Mouse (Mus musculus) midbrain, embryonic 11.5 days (tissue): ENCODE measurements around the gene Slc2a4. TPM values are rescaled to one million over a fixed set of nuclear protein-coding genes. Genes with fewer than 3 reads are reported as not detected.
"Not testable (repeated sequence)": the region's sequence is repeated elsewhere in the genome, so short reads cannot be mapped to it uniquely, and the experiment has no call there.

Experiments
- ATAC-seq: fragments of 200-750 bp; cut with Nextera tagmentation; 2 replicates; pipeline ENCODE4 v1.8.0; 2017; ENCODE audit warnings: moderate TSS enrichment, moderate library complexity; ENCODE audit not compliant: low FRiP score
- DNase-seq: peaks from one replicate; pipeline ENCODE4 v3.0.0; 2015; ENCODE audit warnings: low spot score; ENCODE audit errors: missing footprints
- H3K27ac ChIP-seq: fragments of 300-500 bp; sonication (generic); 2 replicates; pipeline ENCODE4 v1.5.1; 2014; ENCODE audit warnings: low read depth, low read length
- H3K27me3 ChIP-seq: fragments of 300-500 bp; sonication (generic); 2 replicates; pipeline ENCODE4 v1.6.1; 2014; ENCODE audit warnings: mild to moderate bottlenecking, low read length, moderate library complexity, mixed read lengths; ENCODE audit not compliant: control insufficient read depth, insufficient read depth
- H3K36me3 ChIP-seq: fragments of 300-500 bp; sonication (generic); 2 replicates; pipeline ENCODE4 v1.6.1; 2014; ENCODE audit warnings: mild to moderate bottlenecking, low read length, moderate library complexity, mixed read lengths; ENCODE audit not compliant: control insufficient read depth, insufficient read depth
- H3K4me1 ChIP-seq: fragments of 300-500 bp; sonication (generic); 2 replicates; pipeline ENCODE4 v1.6.1; 2014; ENCODE audit warnings: low read length; ENCODE audit not compliant: control insufficient read depth, insufficient read depth
- H3K4me2 ChIP-seq: fragments of 300-500 bp; sonication (generic); 2 replicates; pipeline ENCODE4 v1.6.1; 2014; ENCODE audit warnings: mild to moderate bottlenecking, moderate library complexity
- H3K4me3 ChIP-seq: fragments of 300-500 bp; sonication (generic); 2 replicates; pipeline ENCODE4 v1.5.1; 2014; ENCODE audit warnings: low read depth, low read length
- H3K9ac ChIP-seq: fragments of 300-500 bp; sonication (generic); 2 replicates; pipeline ENCODE4 v1.6.1; 2014; ENCODE audit warnings: low read length
- H3K9me3 ChIP-seq: fragments of 300-500 bp; sonication (generic); 2 replicates; pipeline ENCODE4 v1.6.1; 2016; ENCODE audit warnings: low read length; ENCODE audit not compliant: control insufficient read depth
- WGBS: fragments of 180-500 bp; shearing (Covaris S2); extraction: QIAGEN DNeasy Blood & Tissue Kit; methylation state at CpG from one replicate; pipeline ENCODE4 v1.1.7; 2014; 5-methylcytosine and 5-hydroxymethylcytosine counted together
- polyA plus RNA-seq: library from polyadenylated mRNA; unstranded; fragments of >200 nt; fragmentation: Nextera tagmentation; extraction: Ambion mirVana; gene quantifications from 2 replicates; pipeline ENCODE4 v1.2.1, GENCODE M21; 2014

The Slc2a4 gene
- polyA plus RNA-seq, 1 experiment from 2014 or later, result 7.8 TPM

GRCm38 (mm10) chr11:69921114-69922011 is 26.6 kb downstream of the Slc2a4 start, which contains the start of gene Eif5a:
Gene Eif5a (minus strand): TSS chr11:69921958.
- Histone ChIP-seq H3K27me3 (no peaks in the 10 kb centered on the region), H3K4me2 (peak within 1 kb of the TSS; percentile 87), H3K9ac (peak within 1 kb of the TSS; percentile 94), H3K9me3 (no peaks in the 10 kb centered on the region), H3K4me1 (peaks cover 14% of the 10 kb centered on the region), H3K4me3 (peak within 1 kb of the TSS; percentile 95), H3K36me3 (peaks cover 14% of the 10 kb centered on the region), H3K27ac (peak within 1 kb of the TSS; percentile 92)
- ATAC-seq (peak; percentile 96), DNase-seq (peak; percentile 100)
- under 1% methylated on average over 78 of the region's 78 CpGs for WGBS

- DNase-seq (peak; percentile 94), ATAC-seq (peak; percentile 45)
- peak overlapping the region; percentile 88 for H3K27ac ChIP-seq
- no peaks in the 10 kb centered on the region for H3K27me3 ChIP-seq
- WGBS, result under 1% methylated on average over 51 of the region's 65 CpGs
- H3K9me3 ChIP-seq, result no peaks in the 10 kb centered on the region
- peak overlapping the region; percentile 87 for H3K4me2 ChIP-seq
- peaks cover 19% of the 10 kb centered on the region for H3K4me1 ChIP-seq
- H3K4me3 ChIP-seq, result peak overlapping the region; percentile 95
- H3K9ac ChIP-seq, result peak overlapping the region; percentile 94
- peaks cover 19% of the 10 kb centered on the region for H3K36me3 ChIP-seq
Observed at GRCm38 (mm10) chr11:69920266-69921031, 27.5 kb downstream of the Slc2a4 start.

GRCm38 (mm10) chr11:69919661-69920265 is 28.2 kb downstream of the Slc2a4 start:
- DNase-seq (peak; percentile 95), ATAC-seq (no peak)
- Histone ChIP-seq H3K4me1 (peaks cover 25% of the 10 kb centered on the region), H3K36me3 (peaks cover 21% of the 10 kb centered on the region), H3K9ac (peak overlapping the region; percentile 94), H3K4me2 (peak overlapping the region; percentile 87), H3K9me3 (no peaks in the 10 kb centered on the region), H3K27me3 (no peaks in the 10 kb centered on the region), H3K27ac (peak overlapping the region; percentile 88), H3K4me3 (peak overlapping the region; percentile 95)
- 3% methylated on average over 17 of the region's 17 CpGs for WGBS

GRCm38 (mm10) chr11:69919053-69919452 is 28.9 kb downstream of the Slc2a4 start:
- ATAC-seq (no peak), DNase-seq (no peak)
- peak overlapping the region; percentile 95; the same call in 1 of the 2 replicates for H3K4me3 ChIP-seq
- no peaks in the 10 kb centered on the region for H3K9me3 ChIP-seq
- no peak overlapping the region for H3K9ac ChIP-seq
- 84% methylated on average over 9 of the region's 9 CpGs for WGBS
- peak overlapping the region; percentile 87 for H3K4me2 ChIP-seq
- H3K27me3 ChIP-seq, result no peaks in the 10 kb centered on the region
- H3K36me3 ChIP-seq, result peaks cover 21% of the 10 kb centered on the region
- no peak overlapping the region for H3K27ac ChIP-seq
- H3K4me1 ChIP-seq, result peaks cover 29% of the 10 kb centered on the region

- no peak overlapping the region for H3K9ac ChIP-seq
- no peaks in the 10 kb centered on the region for H3K27me3 ChIP-seq
- H3K27ac ChIP-seq, result no peak overlapping the region
- H3K4me2 ChIP-seq, result no peak overlapping the region
- DNase-seq (no peak), ATAC-seq (no peak)
- H3K9me3 ChIP-seq, result no peaks in the 10 kb centered on the region
- H3K36me3 ChIP-seq, result peaks cover 21% of the 10 kb centered on the region
- H3K4me3 ChIP-seq, result no peak overlapping the region; the same call in 1 of the 2 replicates
- H3K4me1 ChIP-seq, result peaks cover 34% of the 10 kb centered on the region
- WGBS, result 89% methylated on average over 5 of the region's 5 CpGs
Observed at GRCm38 (mm10) chr11:69918118-69918517, 29.9 kb downstream of the Slc2a4 start.

GRCm38 (mm10) chr11:69917379-69917948 is 30.5 kb downstream of the Slc2a4 start:
- Histone ChIP-seq H3K9me3 (no peaks in the 10 kb centered on the region), H3K4me3 (no peak overlapping the region), H3K4me2 (no peak overlapping the region), H3K9ac (no peak overlapping the region), H3K36me3 (peaks cover 24% of the 10 kb centered on the region), H3K27ac (no peak overlapping the region), H3K4me1 (peaks cover 35% of the 10 kb centered on the region), H3K27me3 (no peaks in the 10 kb centered on the region)
- 89% methylated on average over 8 of the region's 8 CpGs for WGBS
- DNase-seq, result no peak
- no peak for ATAC-seq

- not testable (repeated sequence) for H3K4me2 ChIP-seq, H3K27me3 ChIP-seq, H3K27ac ChIP-seq, ATAC-seq, H3K9me3 ChIP-seq, H3K4me3 ChIP-seq, H3K9ac ChIP-seq
- peaks cover 33% of the 10 kb centered on the region for H3K4me1 ChIP-seq
- H3K36me3 ChIP-seq, result peaks cover 30% of the 10 kb centered on the region
- DNase-seq, result peak; percentile 72
- 73% methylated on average over 7 of the region's 7 CpGs for WGBS
Observed at GRCm38 (mm10) chr11:69916652-69917378, 31.2 kb downstream of the Slc2a4 start.
